Mouse (Mus musculus) intestine, embryonic 16.5 days (tissue): ENCODE measurements around the gene Serpinf2. TPM values are rescaled to one million over a fixed set of nuclear protein-coding genes. Genes with fewer than 3 reads are reported as not detected.
"Not testable (repeated sequence)": the region's sequence is repeated elsewhere in the genome, so short reads cannot be mapped to it uniquely, and the experiment has no call there.

Source experiments
- ATAC-seq: fragments of 200-750 bp; cut with Nextera tagmentation; 2 replicates; pipeline ENCODE4 v1.8.0; 2017; ENCODE audit warnings: moderate TSS enrichment, moderate library complexity
- H3K27ac ChIP-seq: fragments of 300-500 bp; sonication (generic); 2 replicates; pipeline ENCODE4 v1.5.1; 2014; ENCODE audit warnings: mild to moderate bottlenecking, low read length
- H3K27me3 ChIP-seq: fragments of 300-500 bp; sonication (generic); replicated peaks from 2 replicates; pipeline ENCODE4 v1.6.1; 2014; ENCODE audit warnings: low read length, control low read depth, mixed read lengths; ENCODE audit not compliant: control insufficient read depth, insufficient read depth
- H3K36me3 ChIP-seq: fragments of 300-500 bp; sonication (generic); 2 replicates; pipeline ENCODE4 v1.6.1; 2014; ENCODE audit warnings: low read length, control low read depth; ENCODE audit not compliant: control insufficient read depth, insufficient read depth
- H3K4me1 ChIP-seq: fragments of 300-500 bp; sonication (generic); 2 replicates; pipeline ENCODE4 v1.6.1; 2014; ENCODE audit warnings: low read length, control low read depth, mixed read lengths; ENCODE audit not compliant: control insufficient read depth, insufficient read depth
- H3K4me2 ChIP-seq: fragments of 300-500 bp; sonication (generic); 2 replicates; pipeline ENCODE4 v1.6.1; 2014; ENCODE audit warnings: low read depth, low read length, control low read depth
- H3K4me3 ChIP-seq: fragments of 300-500 bp; sonication (generic); 2 replicates; pipeline ENCODE4 v1.5.1; 2014; ENCODE audit warnings: mild to moderate bottlenecking, low read length
- H3K9ac ChIP-seq: fragments of 300-500 bp; sonication (generic); 2 replicates; pipeline ENCODE4 v1.6.1; 2014; ENCODE audit warnings: low read depth, low read length
- H3K9me3 ChIP-seq: fragments of 300-500 bp; sonication (generic); 2 replicates; pipeline ENCODE4 v1.6.1; 2016; ENCODE audit warnings: low read length, control low read depth; ENCODE audit not compliant: control insufficient read depth
- WGBS: fragments of 180-500 bp; shearing (Covaris S2); extraction: QIAGEN DNeasy Blood & Tissue Kit; methylation state at CpG from one replicate; pipeline ENCODE4 v1.1.7; 2014; 5-methylcytosine and 5-hydroxymethylcytosine counted together
- microRNA counts: library from miRNA; unstranded; fragments of <30 nt; microRNA quantifications from one replicate; lab custom pipeline; 2016
- microRNA-seq: library from miRNA; unstranded; fragments of <30 nt; microRNA quantifications from one replicate; pipeline ENCODE4, GENCODE M21; 2016
- polyA plus RNA-seq: library from polyadenylated mRNA; unstranded; fragments of >200 nt; fragmentation: Nextera tagmentation; extraction: Ambion mirVana; gene quantifications from 2 replicates; pipeline ENCODE4 v1.2.1, GENCODE M21; 2015

Serpinf2 gene
- polyA plus RNA-seq, 1 experiment from 2014 or later: 32.8 TPM

DNA sequence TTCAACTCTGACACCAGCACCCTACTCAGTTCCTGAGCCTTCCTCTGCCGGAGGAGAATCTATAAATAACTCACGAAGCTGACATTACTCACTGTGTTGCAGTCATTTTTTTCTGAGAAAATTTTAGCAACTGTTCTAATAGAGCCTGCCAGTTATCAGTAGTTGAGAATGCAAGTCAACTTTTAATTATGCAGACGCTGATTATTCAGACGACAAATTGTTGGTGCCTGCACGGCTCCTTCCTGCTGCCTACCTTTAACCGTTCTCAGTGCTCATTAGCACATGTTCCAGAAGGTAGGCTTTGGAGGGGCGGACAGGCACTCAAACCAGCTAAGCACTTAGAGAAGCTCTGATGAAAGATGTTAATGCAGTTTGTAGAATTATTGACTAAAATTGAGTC, 41.9 kb downstream of the Serpinf2 start:
- Histone ChIP-seq H3K9me3 (no peaks in the 10 kb centered on the region), H3K9ac (no peak overlapping the region), H3K36me3 (no peaks in the 10 kb centered on the region), H3K27ac (no peak overlapping the region), H3K4me3 (no peak overlapping the region), H3K27me3 (no peaks in the 10 kb centered on the region), H3K4me2 (no peak overlapping the region), H3K4me1 (no peaks in the 10 kb centered on the region; the same call in 1 of the 2 replicates)
- WGBS: 79% methylated on average over 7 of the region's 7 CpGs
- no peak for ATAC-seq

DNA sequence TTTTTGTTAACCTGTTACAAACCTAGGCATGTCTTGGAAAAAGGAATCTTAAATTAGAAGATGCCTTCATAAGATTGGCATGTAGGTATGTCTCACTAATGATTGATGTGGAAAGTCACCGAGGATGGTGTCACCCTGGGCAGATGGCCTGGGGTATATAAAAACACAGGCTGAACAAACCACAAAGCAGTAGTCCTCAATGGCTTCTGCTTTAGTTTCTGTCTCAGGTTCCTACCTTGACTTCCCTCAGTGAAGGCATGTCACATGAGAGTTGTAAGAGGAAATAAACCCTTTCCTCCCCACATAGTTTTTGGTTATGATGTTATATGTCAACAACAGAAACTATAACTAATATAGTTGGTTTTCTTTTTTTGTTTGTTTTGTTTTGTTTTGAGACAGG, 43.8 kb downstream of the Serpinf2 start:
- Histone ChIP-seq H3K36me3 (no peaks in the 10 kb centered on the region), H3K4me3 (no peak overlapping the region), H3K4me2 (no peak overlapping the region), H3K9me3 (no peaks in the 10 kb centered on the region), H3K27ac (no peak overlapping the region), H3K4me1 (no peaks in the 10 kb centered on the region), H3K27me3 (no peaks in the 10 kb centered on the region), H3K9ac (no peak overlapping the region)
- ATAC-seq: no peak
- 75% methylated on average over 1 of the region's 1 CpGs for WGBS

DNA sequence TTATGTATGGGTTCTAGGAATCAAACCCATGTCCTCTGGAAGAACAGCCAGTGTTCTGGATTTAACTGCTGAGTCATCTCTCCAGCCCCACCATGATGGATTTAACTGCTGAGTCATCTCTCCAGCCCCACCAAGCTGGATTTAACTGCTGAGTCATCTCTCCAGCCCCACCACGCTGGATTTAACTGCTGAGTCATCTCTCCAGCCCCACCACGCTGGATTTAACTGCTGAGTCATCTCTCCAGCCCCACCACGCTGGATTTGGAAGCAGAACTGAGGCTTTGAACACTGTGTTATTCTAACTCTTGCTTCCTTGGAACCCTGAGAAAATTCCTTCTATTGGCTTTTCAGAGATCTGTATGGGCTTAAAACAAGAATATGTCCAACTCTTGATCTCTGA, 55.9 kb downstream of the Serpinf2 start:
- not testable (repeated sequence) for H3K27me3 ChIP-seq, H3K4me2 ChIP-seq, H3K27ac ChIP-seq, H3K36me3 ChIP-seq, H3K4me3 ChIP-seq, H3K4me1 ChIP-seq, H3K9me3 ChIP-seq, ATAC-seq, H3K9ac ChIP-seq
- WGBS: 52% methylated on average over 3 of the region's 3 CpGs

MicroRNAs encoded within 50 kb of the gene (microRNA counts, 519-probe panel; counts per million panel counts)
- 3,462 counts per million, percentile 88 among the panel's probes with 10 or more counts for microRNA mmu-miR-22 (lab: Ali Mortazavi, UCI)

Small RNAs within 50 kb of the gene (microRNA-seq; reads per million reads assigned to microRNA genes)
- gene Mir22: 5,307 reads per million, percentile 89 among the genes with 10 or more reads in this experiment

Other genes with a start within 250 kb of the Serpinf2 start
- 20.3 and 22.7 TPM in 2 replicates for gene Dph1, start 248.3 kb downstream of the Serpinf2 start, polyA plus RNA-seq
- 1.5 and 1.6 TPM in 2 replicates for gene Rtn4rl1, start 245.8 kb downstream of the Serpinf2 start, polyA plus RNA-seq
- 82.8 and 91.9 TPM in 2 replicates for gene Rpa1, start 91.3 kb downstream of the Serpinf2 start, polyA plus RNA-seq
- 7.2 and 8.2 TPM in 2 replicates for gene Smyd4, start 91.2 kb downstream of the Serpinf2 start, polyA plus RNA-seq
- gene Serpinf1, start 16.9 kb downstream of the Serpinf2 start, polyA plus RNA-seq: 32.4 and 38.7 TPM in 2 replicates
- 6.9 and 9.8 TPM in 2 replicates for gene Wdr81, start 15.1 kb upstream of the Serpinf2 start, polyA plus RNA-seq
- 17.2 and 19.6 TPM in 2 replicates for gene Tlcd2, start 22.1 kb upstream of the Serpinf2 start, polyA plus RNA-seq
- gene Prpf8, start 47.2 kb upstream of the Serpinf2 start, polyA plus RNA-seq: 34.8 and 36.3 TPM in 2 replicates
- gene Rilp, start 70.5 kb upstream of the Serpinf2 start, polyA plus RNA-seq: 2.4 and 2.7 TPM in 2 replicates
- 5.6 and 6.0 TPM in 2 replicates for gene Scarf1, start 73.9 kb upstream of the Serpinf2 start, polyA plus RNA-seq
- 22.0 and 27.7 TPM in 2 replicates for gene Slc43a2, start 92.1 kb upstream of the Serpinf2 start, polyA plus RNA-seq
- gene Pitpna, start 148.5 kb upstream of the Serpinf2 start, polyA plus RNA-seq: 84.2 and 98.1 TPM in 2 replicates
- 20.8 and 21.9 TPM in 2 replicates for gene Inpp5k, start 191.4 kb upstream of the Serpinf2 start, polyA plus RNA-seq
- gene Myo1c, start 210.9 kb upstream of the Serpinf2 start, polyA plus RNA-seq: 45.5 and 51.2 TPM in 2 replicates
- gene Crk, start 239.7 kb upstream of the Serpinf2 start, polyA plus RNA-seq: 91.0 and 94.1 TPM in 2 replicates